Mouse (Mus musculus): ENCODE measurements around the gene Rab11fip3.
A peak's percentile ranks its signal among the peaks of the same experiment; 100 is the strongest.

Gene Rab11fip3

DNA sequence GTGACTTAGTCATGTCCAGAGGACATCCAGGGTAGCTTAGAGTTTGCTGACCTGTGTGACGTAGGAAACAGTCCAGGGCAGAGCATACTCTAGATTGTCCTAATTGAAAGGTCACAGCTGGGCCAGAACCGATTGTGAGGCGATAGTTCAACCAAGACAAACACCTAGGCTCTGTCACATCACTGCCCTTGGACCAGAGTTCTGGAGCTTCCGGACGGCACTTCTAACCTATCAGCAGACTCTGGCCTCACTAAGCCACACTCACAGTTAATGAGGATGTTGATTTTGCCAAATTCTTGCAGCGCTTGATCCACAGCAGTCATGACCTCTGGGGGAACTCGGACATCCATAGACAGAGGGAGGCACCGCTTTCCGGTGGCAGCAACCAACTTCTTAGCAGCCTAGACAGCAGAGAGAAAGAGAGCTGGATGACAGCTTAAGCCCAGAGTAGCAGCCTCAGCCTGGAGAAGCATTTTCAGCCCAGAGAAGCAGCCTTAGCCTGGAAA lies 17.8 kb upstream of the Rab11fip3 start:
- DNase-seq (ENCODE audit: low spot score in 2 of 2): no peak

- DNase-seq (ENCODE audit: low spot score in 2 of 2): no peak
These were observed 11.5 kb upstream of the Rab11fip3 start for GRCm38 (mm10) chr17:26080867-26081266.

DNA sequence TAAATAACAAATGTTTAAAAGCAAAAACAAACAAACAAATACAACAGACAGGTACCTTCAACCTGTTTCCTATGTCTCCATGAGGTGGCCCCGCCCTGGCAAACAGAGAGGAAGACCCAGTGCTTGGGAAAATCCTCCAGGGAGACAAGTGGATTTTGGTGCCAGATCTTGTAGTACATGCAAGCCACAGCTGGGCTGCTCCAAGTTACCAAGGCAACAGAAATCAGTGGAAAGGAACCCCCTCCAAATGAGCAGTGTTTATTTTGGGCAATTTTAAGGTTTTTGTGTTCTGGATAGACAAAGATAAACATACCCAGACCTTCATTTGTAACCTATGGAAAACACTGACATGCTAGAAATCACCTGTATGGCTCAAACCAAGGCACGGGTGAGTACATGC lies 9.5 kb upstream of the Rab11fip3 start:
- no peak for DNase-seq (ENCODE audit: low spot score in 2 of 2)

- DNase-seq (ENCODE audit: low spot score in 2 of 2): no peak
These were observed 5.9 kb upstream of the Rab11fip3 start for GRCm38 (mm10) chr17:26075246-26075645.

DNA sequence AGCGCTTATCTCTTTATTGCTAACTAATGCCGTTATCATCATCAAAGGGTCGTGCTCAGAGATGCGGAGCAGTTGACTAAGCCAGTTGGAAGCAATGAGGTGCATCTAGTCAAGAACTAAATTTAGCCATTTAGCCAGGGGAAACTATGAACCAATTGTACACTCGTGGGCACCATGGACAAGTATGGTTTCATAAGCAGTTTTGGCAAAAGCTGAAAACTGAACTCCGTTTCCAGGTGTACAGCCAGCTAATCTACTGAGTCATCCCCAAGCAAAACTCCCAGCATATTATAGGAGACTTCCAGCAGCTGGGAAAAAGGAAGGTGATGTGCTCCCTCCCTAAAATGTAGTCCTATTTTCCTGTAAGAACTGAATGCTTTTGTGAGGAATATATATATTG lies 781 bp upstream of the Rab11fip3 start:
- no peak for DNase-seq (ENCODE audit: low spot score in 2 of 2)

- no peak for DNase-seq (ENCODE audit: low spot score in 2 of 2)
These were observed 1.1 kb downstream of the Rab11fip3 start for GRCm38 (mm10) chr17:26068024-26068830.

DNA sequence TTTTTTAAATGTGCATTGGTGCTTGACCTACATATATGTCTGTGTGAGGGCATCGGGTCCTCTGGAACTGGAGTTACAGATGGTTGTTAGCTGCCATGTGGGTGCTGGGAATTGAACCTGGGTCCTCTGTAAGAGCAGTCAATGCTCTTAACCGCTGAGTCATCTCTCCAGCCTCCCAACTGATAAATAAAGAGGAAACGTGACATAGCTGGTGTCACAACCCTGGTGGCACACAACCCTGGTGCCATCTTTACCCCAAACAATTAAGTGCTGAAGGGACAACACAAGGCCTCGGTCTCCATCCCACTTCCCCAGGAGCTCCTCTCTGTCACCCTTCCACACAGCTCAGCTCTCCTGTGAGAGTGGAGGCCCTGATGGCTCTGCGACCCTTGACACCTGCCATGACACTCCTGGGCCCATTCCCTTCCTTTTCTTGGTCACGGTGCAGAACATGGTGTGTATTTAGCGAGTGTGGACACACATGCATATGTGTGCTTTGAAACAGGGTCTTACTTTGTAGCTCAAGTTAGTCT lies 2.8 kb downstream of the Rab11fip3 start:
- no peak for DNase-seq (ENCODE audit: low spot score in 2 of 2)

DNA sequence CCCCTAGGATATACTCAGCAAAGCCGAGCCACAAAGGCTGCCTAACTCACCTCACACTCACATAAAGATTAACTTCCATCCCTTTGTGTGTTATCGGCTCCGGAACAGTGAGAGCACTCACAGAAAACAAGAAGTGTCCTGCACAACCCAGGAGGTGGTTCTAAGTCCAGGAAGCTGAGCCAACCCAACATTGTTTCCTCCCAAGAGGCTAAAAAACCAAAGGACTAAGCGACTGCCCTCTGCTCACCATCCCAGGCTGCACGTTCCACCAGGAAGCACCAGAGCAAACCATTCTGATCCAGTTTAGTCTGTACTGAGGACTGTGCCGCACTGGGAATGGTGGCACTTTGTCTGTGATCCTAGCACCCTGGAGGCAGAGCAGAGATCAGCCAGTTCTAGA lies 4.4 kb downstream of the Rab11fip3 start:
- no peak for DNase-seq (ENCODE audit: low spot score in 2 of 2)

GRCm38 (mm10) chr17:26057787-26058567 lies 11.4 kb downstream of the Rab11fip3 start:
- DNase-seq (ENCODE audit: low spot score in 2 of 2): no peak

- no peak for DNase-seq (ENCODE audit: low spot score in 2 of 2)
These were observed 12.1 kb downstream of the Rab11fip3 start for GRCm38 (mm10) chr17:26057278-26057677.

DNA sequence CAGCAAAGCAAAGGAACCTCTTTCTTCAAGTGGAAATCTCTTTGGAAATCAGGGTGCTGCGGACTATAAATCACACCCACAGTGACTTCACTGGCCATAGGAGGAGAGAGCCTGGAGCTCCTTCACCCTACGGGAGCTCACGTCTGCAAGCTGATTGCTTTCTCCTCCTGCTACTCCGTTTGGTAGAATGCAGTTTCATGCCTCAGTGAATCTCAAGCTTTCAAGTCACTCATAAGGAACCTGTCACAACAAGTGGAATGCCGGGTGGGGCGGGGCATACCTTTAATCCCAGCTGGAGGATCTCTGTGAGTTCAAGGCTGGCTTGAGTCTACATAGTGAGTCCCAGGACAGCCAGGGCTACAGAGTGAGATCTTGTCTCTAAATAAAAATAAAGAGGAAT lies 14.2 kb downstream of the Rab11fip3 start:
- DNase-seq (ENCODE audit: low spot score in 2 of 2): no peak

GRCm38 (mm10) chr17:26054133-26054845 lies 15.1 kb downstream of the Rab11fip3 start:
- no peak for DNase-seq (ENCODE audit: low spot score in 2 of 2)

GRCm38 (mm10) chr17:26052706-26053105 lies 16.6 kb downstream of the Rab11fip3 start:
- DNase-seq (ENCODE audit: low spot score in 2 of 2): no peak

- no peak for DNase-seq (ENCODE audit: low spot score in 2 of 2)
These were observed 17.3 kb downstream of the Rab11fip3 start for GRCm38 (mm10) chr17:26052074-26052473.

DNA sequence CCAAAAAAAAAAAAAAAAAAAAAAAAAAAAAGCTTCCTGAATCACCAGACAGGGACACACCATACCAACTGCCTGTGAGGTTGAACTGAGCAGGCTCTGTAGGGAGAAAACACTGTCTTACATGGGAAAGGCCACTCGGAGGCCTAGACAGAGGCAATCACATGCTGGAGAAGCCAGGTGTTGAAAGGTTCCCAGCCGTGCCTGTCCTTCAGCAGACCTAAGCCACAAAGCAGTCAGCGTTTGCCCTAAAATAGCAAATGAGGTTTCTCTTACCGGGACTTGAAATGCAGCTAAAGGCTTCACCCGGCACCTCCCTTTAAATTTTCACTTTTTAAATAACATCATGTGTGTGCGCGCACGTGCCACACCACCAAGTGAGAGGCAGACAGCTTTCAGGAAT lies 21.2 kb downstream of the Rab11fip3 start:
- no peak for DNase-seq (ENCODE audit: low spot score in 2 of 2)

DNA sequence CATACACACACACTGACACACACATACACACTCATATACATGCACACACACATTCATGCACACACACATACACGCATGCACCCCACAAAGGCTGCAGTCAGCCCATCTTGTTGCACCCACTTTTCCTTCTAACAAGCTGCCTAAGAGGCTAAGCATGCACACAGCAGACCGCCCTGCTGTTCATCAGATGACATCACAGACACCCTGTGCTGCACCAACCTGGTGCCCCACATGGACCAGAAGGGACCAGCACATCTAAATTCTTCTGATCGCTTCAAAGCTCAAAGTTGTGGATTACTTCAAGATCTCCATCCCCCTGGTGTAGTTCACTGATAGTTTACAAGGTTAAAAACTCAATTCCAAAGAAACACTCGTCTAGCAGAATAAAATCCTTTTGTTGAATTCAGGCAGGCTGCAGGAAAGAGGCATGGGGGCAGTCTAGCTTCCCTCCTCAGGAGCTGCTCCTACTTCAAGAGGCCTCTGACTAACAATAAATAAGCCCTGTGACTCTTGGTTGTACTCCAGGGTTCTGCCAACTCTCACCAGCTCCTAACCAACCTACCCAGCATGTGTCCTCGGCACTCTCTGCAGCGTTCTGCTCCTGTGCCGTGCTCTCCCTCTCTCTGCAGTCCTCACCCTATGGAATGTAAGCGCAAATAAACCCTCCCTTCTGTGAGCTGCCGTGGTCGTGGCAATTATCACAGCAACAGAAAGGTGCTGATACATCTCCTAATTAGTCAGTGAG lies 22.9 kb downstream of the Rab11fip3 start:
- no peak for DNase-seq (ENCODE audit: low spot score in 2 of 2)

DNA sequence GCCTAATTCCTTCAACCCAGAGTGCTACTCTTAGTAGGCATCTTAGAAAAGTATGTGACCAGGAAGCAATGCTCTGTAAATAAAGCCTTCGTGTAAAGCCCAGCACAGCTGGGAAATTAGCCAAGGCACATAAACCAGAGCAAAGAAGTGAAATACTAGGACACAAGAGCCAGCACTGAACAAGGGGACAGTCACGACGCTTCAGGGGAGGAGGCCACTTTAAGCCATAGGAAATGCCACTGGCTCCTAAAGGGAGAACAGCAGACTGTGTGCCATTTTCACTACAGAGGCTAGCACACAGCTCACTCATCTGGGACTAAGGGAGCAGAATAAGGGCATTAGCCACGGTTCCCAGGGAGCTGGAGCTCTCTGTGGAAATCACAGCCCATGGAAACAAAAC lies 24.1 kb downstream of the Rab11fip3 start:
- no peak for DNase-seq (ENCODE audit: low spot score in 2 of 2)

GRCm38 (mm10) chr17:26043249-26043636 lies 26.1 kb downstream of the Rab11fip3 start:
- DNase-seq (ENCODE audit: low spot score in 2 of 2): peak; percentile 44 to 63

DNA sequence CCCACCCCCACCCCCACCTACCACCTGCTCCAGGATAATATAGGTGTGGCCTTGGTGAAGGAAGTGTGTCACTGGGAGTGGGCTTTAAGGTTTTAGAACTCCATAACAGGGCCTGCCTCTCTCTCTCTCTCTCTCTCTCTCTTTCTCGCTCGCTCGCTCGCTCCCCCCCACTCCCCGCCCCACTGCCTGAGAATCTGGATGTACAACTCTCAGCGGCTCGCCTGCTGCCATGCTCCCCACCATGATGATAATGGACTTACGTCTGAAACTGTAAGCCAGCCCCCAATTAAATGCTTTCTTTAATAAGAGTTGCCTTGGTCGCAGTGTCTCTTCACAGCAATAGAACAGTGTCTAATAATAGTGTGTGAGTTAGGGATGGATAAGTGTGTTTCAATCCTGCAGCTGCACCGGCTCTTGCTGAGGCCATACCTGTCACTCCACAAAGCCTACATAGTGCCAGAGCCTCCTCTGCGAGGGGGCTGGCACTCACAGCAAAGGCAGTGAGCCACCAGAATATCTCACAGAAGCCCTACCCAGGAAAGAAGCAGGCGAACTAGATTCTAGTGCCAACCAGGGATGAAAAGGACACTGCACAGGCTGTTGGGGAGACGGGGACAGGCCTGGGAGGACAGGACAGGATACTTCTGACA lies 26.6 kb downstream of the Rab11fip3 start:
- DNase-seq (ENCODE audit: low spot score in 2 of 2): no peak

GRCm38 (mm10) chr17:26041111-26041802 lies 28.1 kb downstream of the Rab11fip3 start:
- DNase-seq (ENCODE audit: low spot score in 2 of 2): peak; percentile 33 to 63
